Mouse (Mus musculus) layer of hippocampus, adult 11-12 months (tissue): ENCODE data around the gene Smarcd3.

Source experiments
- DNase-seq: peaks from one replicate; pipeline ENCODE4 v3.0.0; 2022; ENCODE audit warnings: low spot score

Smarcd3 gene

GRCm38 (mm10) chr5:24620626-24621025 lies 3.6 kb downstream of the Smarcd3 start:
- DNase-seq = no peak

GRCm38 (mm10) chr5:24620116-24620515 lies 4.1 kb downstream of the Smarcd3 start:
- DNase-seq = no peak

- no peak for DNase-seq
These were observed 5.3 kb downstream of the Smarcd3 start for GRCm38 (mm10) chr5:24618921-24619320.

GRCm38 (mm10) chr5:24615097-24615496 lies 9.1 kb downstream of the Smarcd3 start:
- no peak for DNase-seq

GRCm38 (mm10) chr5:24612302-24612649 lies 11.9 kb downstream of the Smarcd3 start:
- DNase-seq = no peak

GRCm38 (mm10) chr5:24611366-24612301 lies 12.6 kb downstream of the Smarcd3 start:
- DNase-seq = peak; percentile 66

- DNase-seq = no peak
These were observed 14.8 kb downstream of the Smarcd3 start for GRCm38 (mm10) chr5:24609388-24609787.

GRCm38 (mm10) chr5:24605980-24606665 lies 18.1 kb downstream of the Smarcd3 start:
- DNase-seq = no peak

- no peak for DNase-seq
These were observed 18.8 kb downstream of the Smarcd3 start for GRCm38 (mm10) chr5:24605321-24605979.

- DNase-seq = peak; percentile 79
These were observed 19.5 kb downstream of the Smarcd3 start for GRCm38 (mm10) chr5:24604656-24605100.

- no peak for DNase-seq
These were observed 20.0 kb downstream of the Smarcd3 start for GRCm38 (mm10) chr5:24604080-24604655.

- DNase-seq = no peak
These were observed 20.7 kb downstream of the Smarcd3 start for GRCm38 (mm10) chr5:24603431-24604010.

GRCm38 (mm10) chr5:24602751-24603343 lies 21.4 kb downstream of the Smarcd3 start:
- DNase-seq = peak; percentile 69

GRCm38 (mm10) chr5:24601911-24602750 lies 22.1 kb downstream of the Smarcd3 start:
- no peak for DNase-seq

- DNase-seq = no peak
These were observed 23.0 kb downstream of the Smarcd3 start for GRCm38 (mm10) chr5:24601071-24601835.

- DNase-seq = no peak
These were observed 24.0 kb downstream of the Smarcd3 start for GRCm38 (mm10) chr5:24600236-24600635.

GRCm38 (mm10) chr5:24599137-24599536 lies 25.1 kb downstream of the Smarcd3 start:
- DNase-seq = no peak

GRCm38 (mm10) chr5:24598570-24599006 lies 25.6 kb downstream of the Smarcd3 start:
- no peak for DNase-seq

- DNase-seq = no peak
These were observed 26.2 kb downstream of the Smarcd3 start for GRCm38 (mm10) chr5:24597901-24598569.
